Mouse (Mus musculus): ENCODE measurements around the gene Cetn4.

DNA sequence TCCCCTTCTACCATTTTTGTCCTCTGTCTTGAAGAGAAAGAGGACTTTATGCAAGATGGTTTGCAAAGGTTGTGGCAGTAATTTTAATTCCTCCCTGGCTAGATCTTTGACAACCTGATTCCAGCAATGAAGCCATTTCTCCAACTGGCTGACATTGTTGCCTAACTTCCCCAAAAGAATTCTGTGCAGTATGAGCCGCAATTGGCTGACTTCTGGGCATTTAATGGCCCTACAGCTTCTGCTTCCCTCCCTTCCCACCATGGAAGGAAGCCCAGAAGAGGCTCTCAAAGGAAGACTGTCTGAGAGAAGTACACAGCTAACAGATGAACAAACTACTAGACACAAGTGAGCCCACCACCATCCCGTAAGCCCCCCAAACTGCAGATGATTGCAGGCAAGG, 23.3 kb downstream of the Cetn4 start:
- no peak for TF ChIP-seq POLR2A (IDR thresholded peaks at IDR 0.05; ENCODE audit: low read depth, low read length)
- TF ChIP-seq CTCF (IDR thresholded peaks at IDR 0.05; ENCODE audit: extremely low read depth, insufficient read depth, insufficient read length, insufficient replicate concordance), result no peak
